Mouse (Mus musculus): ENCODE measurements around the gene Jazf1. TPM values are rescaled to one million over a fixed set of nuclear protein-coding genes. Genes with fewer than 3 reads are reported as not detected.
A peak's percentile ranks its signal among the peaks of the same experiment; 100 is the strongest.

Gene Jazf1
- polyA plus RNA-seq, 1 experiment from 2014 or later: 3.3 TPM

GRCm38 (mm10) chr6:52869252-52869651, 199.2 kb downstream of the Jazf1 start:
- no peaks in the 10 kb centered on the region; the same call in 1 of the 2 replicates for H3K4me1 ChIP-seq (ENCODE audit: insufficient read depth)
- WGBS (ENCODE audit: insufficient replicate concordance): 80% methylated on average over 2 of the region's 2 CpGs
- TF ChIP-seq EP300 (IDR thresholded peaks at IDR 0.05; ENCODE audit: low read depth) (no peak), CTCF (IDR thresholded peaks at IDR 0.05; ENCODE audit: low read depth) (no peak)
- ATAC-seq (no peak), DNase-seq (no peak)
- no peak overlapping the region for H3K4me3 ChIP-seq (ENCODE audit: low read depth, low read length)
- H3K9me3 ChIP-seq (ENCODE audit: low read length): no peaks in the 10 kb centered on the region
- H3K9ac ChIP-seq (replicated peaks): no peak overlapping the region
- H3K27ac ChIP-seq (ENCODE audit: low read depth): no peak overlapping the region
- H3K36me3 ChIP-seq (replicated peaks; ENCODE audit: insufficient read depth, low read length): no peaks in the 10 kb centered on the region
- no peaks in the 10 kb centered on the region for H3K27me3 ChIP-seq (ENCODE audit: insufficient read depth, low read length)
- no peak overlapping the region for H3K4me2 ChIP-seq (ENCODE audit: low read depth, low read length)

- Histone ChIP-seq H3K27ac (ENCODE audit: low read depth) (no peak overlapping the region), H3K9me3 (ENCODE audit: low read length) (no peaks in the 10 kb centered on the region), H3K9ac (replicated peaks) (no peak overlapping the region), H3K4me3 (ENCODE audit: low read depth, low read length) (no peak overlapping the region), H3K36me3 (replicated peaks; ENCODE audit: insufficient read depth, low read length) (no peaks in the 10 kb centered on the region), H3K4me2 (ENCODE audit: low read depth, low read length) (no peak overlapping the region), H3K27me3 (ENCODE audit: insufficient read depth, low read length) (no peaks in the 10 kb centered on the region), H3K4me1 (ENCODE audit: insufficient read depth) (no peaks in the 10 kb centered on the region; the same call in 1 of the 2 replicates)
- no peak for DNase-seq
- no peak for ATAC-seq
- WGBS (ENCODE audit: insufficient replicate concordance): 63% methylated on average over 2 of the region's 2 CpGs
- no peak for TF ChIP-seq EP300 (IDR thresholded peaks at IDR 0.05; ENCODE audit: low read depth)
- no peak for TF ChIP-seq CTCF (IDR thresholded peaks at IDR 0.05; ENCODE audit: low read depth)
Measured at GRCm38 (mm10) chr6:52868352-52868751, 200.1 kb downstream of the Jazf1 start.

GRCm38 (mm10) chr6:52861928-52862327, 206.5 kb downstream of the Jazf1 start:
- TF ChIP-seq CTCF (IDR thresholded peaks at IDR 0.05; ENCODE audit: low read depth) (no peak), EP300 (IDR thresholded peaks at IDR 0.05; ENCODE audit: low read depth) (no peak)
- Histone ChIP-seq H3K4me3 (ENCODE audit: low read depth, low read length) (no peak overlapping the region), H3K4me2 (ENCODE audit: low read depth, low read length) (no peak overlapping the region), H3K27ac (ENCODE audit: low read depth) (no peak overlapping the region), H3K36me3 (replicated peaks; ENCODE audit: insufficient read depth, low read length) (no peaks in the 10 kb centered on the region), H3K9me3 (ENCODE audit: low read length) (no peaks in the 10 kb centered on the region), H3K9ac (replicated peaks) (no peak overlapping the region), H3K27me3 (ENCODE audit: insufficient read depth, low read length) (no peaks in the 10 kb centered on the region), H3K4me1 (ENCODE audit: insufficient read depth) (no peaks in the 10 kb centered on the region)
- WGBS (ENCODE audit: insufficient replicate concordance): 68% methylated on average over 7 of the region's 7 CpGs
- ATAC-seq (no peak), DNase-seq (no peak)

GRCm38 (mm10) chr6:52861186-52861820, 207.1 kb downstream of the Jazf1 start:
- no peak overlapping the region for H3K4me2 ChIP-seq (ENCODE audit: low read depth, low read length)
- H3K9ac ChIP-seq (replicated peaks): no peak overlapping the region
- peak; percentile 23 for DNase-seq
- peak; percentile 43; the same call in 1 of the 2 replicates for ATAC-seq
- 65% methylated on average over 9 of the region's 9 CpGs for WGBS (ENCODE audit: insufficient replicate concordance)
- TF ChIP-seq CTCF (IDR thresholded peaks at IDR 0.05; ENCODE audit: low read depth): no peak
- no peak for TF ChIP-seq EP300 (IDR thresholded peaks at IDR 0.05; ENCODE audit: low read depth)
- no peaks in the 10 kb centered on the region for H3K4me1 ChIP-seq (ENCODE audit: insufficient read depth)
- H3K27ac ChIP-seq (ENCODE audit: low read depth): no peak overlapping the region
- no peak overlapping the region for H3K4me3 ChIP-seq (ENCODE audit: low read depth, low read length)
- no peaks in the 10 kb centered on the region for H3K27me3 ChIP-seq (ENCODE audit: insufficient read depth, low read length)
- H3K36me3 ChIP-seq (replicated peaks; ENCODE audit: insufficient read depth, low read length): no peaks in the 10 kb centered on the region
- H3K9me3 ChIP-seq (ENCODE audit: low read length): no peaks in the 10 kb centered on the region

- Histone ChIP-seq H3K4me3 (ENCODE audit: low read depth, low read length) (no peak overlapping the region), H3K9me3 (ENCODE audit: low read length) (no peaks in the 10 kb centered on the region), H3K4me1 (ENCODE audit: insufficient read depth) (no peaks in the 10 kb centered on the region), H3K36me3 (replicated peaks; ENCODE audit: insufficient read depth, low read length) (no peaks in the 10 kb centered on the region), H3K9ac (replicated peaks) (no peak overlapping the region), H3K4me2 (ENCODE audit: low read depth, low read length) (no peak overlapping the region), H3K27me3 (ENCODE audit: insufficient read depth, low read length) (no peaks in the 10 kb centered on the region), H3K27ac (ENCODE audit: low read depth) (0 out of 2 replicates have a peak overlapping the region, but pooled peaks have one; percentile 45)
- WGBS (ENCODE audit: insufficient replicate concordance): 49% methylated on average over 6 of the region's 6 CpGs
- ATAC-seq (no peak), DNase-seq (no peak)
- TF ChIP-seq CTCF (IDR thresholded peaks at IDR 0.05; ENCODE audit: low read depth): no peak
- no peak for TF ChIP-seq EP300 (IDR thresholded peaks at IDR 0.05; ENCODE audit: low read depth)
Measured at GRCm38 (mm10) chr6:52860713-52861112, 207.7 kb downstream of the Jazf1 start.

GRCm38 (mm10) chr6:52858911-52859431, 209.5 kb downstream of the Jazf1 start:
- no peak for DNase-seq
- Histone ChIP-seq H3K4me3 (ENCODE audit: low read depth, low read length) (no peak overlapping the region), H3K27me3 (ENCODE audit: insufficient read depth, low read length) (no peaks in the 10 kb centered on the region), H3K4me1 (ENCODE audit: insufficient read depth) (no peaks in the 10 kb centered on the region), H3K36me3 (replicated peaks; ENCODE audit: insufficient read depth, low read length) (no peaks in the 10 kb centered on the region), H3K4me2 (ENCODE audit: low read depth, low read length) (no peak overlapping the region), H3K27ac (ENCODE audit: low read depth) (no peak overlapping the region), H3K9me3 (ENCODE audit: low read length) (no peaks in the 10 kb centered on the region), H3K9ac (replicated peaks) (no peak overlapping the region)
- TF ChIP-seq CTCF (IDR thresholded peaks at IDR 0.05; ENCODE audit: low read depth): no peak
- TF ChIP-seq EP300 (IDR thresholded peaks at IDR 0.05; ENCODE audit: low read depth): no peak
- no peak for ATAC-seq
- 81% methylated on average over 3 of the region's 3 CpGs for WGBS (ENCODE audit: insufficient replicate concordance)

Measured in liver, postnatal 0 days (tissue).